Comparison of ENCODE assay signal across 7 mouse cellular contexts in the genomic region with DNA sequence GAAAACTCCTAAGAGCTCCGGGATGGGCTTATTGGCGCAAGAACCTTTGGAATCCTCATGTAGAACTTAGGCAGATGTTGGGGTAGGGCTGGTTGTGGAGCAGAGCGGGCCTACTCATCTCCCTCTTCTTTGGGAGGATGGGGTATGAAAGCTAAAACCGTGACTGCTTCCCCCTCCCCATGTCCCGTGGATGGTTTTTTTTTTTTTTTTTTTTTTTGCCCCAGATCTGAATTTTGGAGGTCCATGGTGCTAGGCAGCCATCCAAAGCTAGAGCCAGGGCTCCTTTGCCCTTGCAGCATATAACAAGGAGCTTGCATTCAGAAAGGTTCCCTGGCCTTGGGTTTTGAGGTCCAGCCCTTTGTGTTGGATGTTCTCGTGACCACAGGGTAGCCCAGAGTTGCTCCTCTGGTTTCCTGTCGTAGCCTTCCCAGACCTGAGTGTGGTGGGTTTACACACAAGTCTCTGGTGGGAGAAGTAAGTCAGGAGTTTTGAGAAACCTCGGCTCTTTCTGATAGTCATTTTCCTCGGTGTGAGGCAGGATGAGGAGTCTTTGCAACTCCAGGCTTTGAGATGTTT. TPM values are rescaled to one million over a fixed set of nuclear protein-coding genes. Genes with fewer than 3 reads are reported as not detected.
A peak's percentile ranks its signal among the peaks of the same experiment; 100 is the strongest.
DNase-seq lines count a peak whose midpoint lies in the region; ATAC-seq and TF ChIP-seq lines count a peak whose summit lies in the region.

No protein-coding gene starts in this region.

- no peaks in the 10 kb centered on the region for H3K36me3 ChIP-seq in thymus, adult 2 months (ENCODE audit: control insufficient read depth, insufficient read depth, low read length)
- H3K36me3 ChIP-seq in forebrain, embryonic 11.5 days (ENCODE audit: control insufficient read depth, insufficient read depth, low read length): no peaks in the 10 kb centered on the region; the same call in 1 of the 2 replicates
- no peaks in the 10 kb centered on the region for H3K36me3 ChIP-seq in liver, embryonic 11.5 days (ENCODE audit: control insufficient read depth, insufficient read depth, low read length)

- H3K27ac ChIP-seq in thymus, adult 2 months (ENCODE audit: control insufficient read depth, insufficient read depth, low read length): peak overlapping the region; percentile 94
- no peak overlapping the region for H3K27ac ChIP-seq in forebrain, embryonic 11.5 days (ENCODE audit: low read depth, low read length)
- H3K27ac ChIP-seq in liver, embryonic 11.5 days (ENCODE audit: low read depth, low read length): no peak overlapping the region

- DNase-seq in thymus, adult 2 months: no peak
- DNase-seq in thymus, postnatal 0 days (ENCODE audit: low spot score): no peak
- peak; percentile 49 for DNase-seq in forebrain, embryonic 11.5 days (ENCODE audit: low spot score)
- no peak for DNase-seq in liver, embryonic 11.5 days (ENCODE audit: low spot score)
- no peak for DNase-seq in urinary bladder, postnatal 10 days (ENCODE audit: low spot score)
- DNase-seq in spleen, postnatal 14 days (ENCODE audit: low spot score in 2 of 2): no peak
- DNase-seq in thymus, postnatal 10 days (ENCODE audit: low spot score in 2 of 2): no peak

- WGBS in thymus, adult 2 months: 6% methylated on average over 9 of the region's 9 CpGs
- 55% methylated on average over 9 of the region's 9 CpGs for WGBS in forebrain, embryonic 11.5 days
- 31% methylated on average over 8 of the region's 9 CpGs for WGBS in liver, embryonic 11.5 days

- H3K27me3 ChIP-seq in thymus, adult 2 months (ENCODE audit: control insufficient read depth, insufficient read depth, low read length): no peaks in the 10 kb centered on the region
- H3K27me3 ChIP-seq in forebrain, embryonic 11.5 days (ENCODE audit: control insufficient read depth, insufficient read depth, low read length): no peaks in the 10 kb centered on the region
- H3K27me3 ChIP-seq in liver, embryonic 11.5 days (replicated peaks; ENCODE audit: control insufficient read depth, insufficient read depth, low read length): no peaks in the 10 kb centered on the region

- TF ChIP-seq POLR2A in thymus, adult 2 months (IDR thresholded peaks at IDR 0.05; ENCODE audit: control insufficient read depth, extremely low read depth, insufficient read depth, low read length, poor library complexity): no peak

- peak overlapping the region; percentile 99 for H3K9ac ChIP-seq in forebrain, embryonic 11.5 days (ENCODE audit: low read length)
- H3K9ac ChIP-seq in liver, embryonic 11.5 days (ENCODE audit: low read depth, low read length): peak overlapping the region; percentile 89

- ATAC-seq in forebrain, embryonic 11.5 days (replicated peaks; ENCODE audit: low FRiP score): no peak
- no peak for ATAC-seq in liver, embryonic 11.5 days (replicated peaks; ENCODE audit: low FRiP score)

- TF ChIP-seq CTCF in thymus, adult 2 months (IDR thresholded peaks at IDR 0.05; ENCODE audit: borderline replicate concordance, control insufficient read depth, extremely low read depth, insufficient read depth, low read length, poor library complexity): no peak

- H3K9me3 ChIP-seq in forebrain, embryonic 11.5 days (ENCODE audit: control insufficient read depth, low read length): no peaks in the 10 kb centered on the region
- no peaks in the 10 kb centered on the region for H3K9me3 ChIP-seq in liver, embryonic 11.5 days (ENCODE audit: control insufficient read depth, low read length)

- peak overlapping the region; percentile 93 for H3K4me2 ChIP-seq in forebrain, embryonic 11.5 days (ENCODE audit: low read depth, low read length, severe bottlenecking)
- peak overlapping the region; percentile 89 for H3K4me2 ChIP-seq in liver, embryonic 11.5 days

- peak overlapping the region; percentile 80 for H3K4me3 ChIP-seq in thymus, adult 2 months (ENCODE audit: control insufficient read depth, insufficient read depth, low read length)
- H3K4me3 ChIP-seq in forebrain, embryonic 11.5 days (ENCODE audit: low read depth, low read length): peak overlapping the region; percentile 88
- H3K4me3 ChIP-seq in liver, embryonic 11.5 days (ENCODE audit: low read depth, low read length): peak overlapping the region; percentile 94

- H3K4me1 ChIP-seq in thymus, adult 2 months (replicated peaks; ENCODE audit: control insufficient read depth, insufficient read depth, low read length): peaks cover 50% of the 10 kb centered on the region
- H3K4me1 ChIP-seq in forebrain, embryonic 11.5 days (replicated peaks; ENCODE audit: control insufficient read depth, insufficient read depth, low read length): peaks cover 9% of the 10 kb centered on the region
- peaks cover 19% of the 10 kb centered on the region for H3K4me1 ChIP-seq in liver, embryonic 11.5 days (replicated peaks; ENCODE audit: control insufficient read depth, insufficient read depth, low read length)

RNA-seq across cellular contexts. Expression of a gene that starts 1.4 kb away (rescaled TPM):
- polyA plus RNA-seq in thymus, adult 2 months (2012; rRNA removed): 237 and 294 TPM in 2 replicates
- polyA plus RNA-seq in thymus, postnatal 0 days (2015; fragmentation: Nextera tagmentation; extraction: Ambion mirVana): 39.5 and 49.3 TPM in 2 replicates
- polyA plus RNA-seq in forebrain, embryonic 11.5 days (2014; fragmentation: Nextera tagmentation; extraction: Ambion mirVana): 80.7 and 80.8 TPM in 2 replicates
- polyA plus RNA-seq in liver, embryonic 11.5 days (2014; fragmentation: Nextera tagmentation; extraction: Ambion mirVana): 22.3 and 27.2 TPM in 2 replicates
